Mouse (Mus musculus): ENCODE data around the gene Zbtb3. TPM values are rescaled to one million over a fixed set of nuclear protein-coding genes. Genes with fewer than 3 reads are reported as not detected.
"Not testable (repeated sequence)": the region's sequence is repeated elsewhere in the genome, so short reads cannot be mapped to it uniquely, and the experiment has no call there.

The Zbtb3 gene
- total RNA-seq, 2 experiments from 2014 or later: 5.5 to 6.0 TPM

- DNase-seq (ENCODE audit: low spot score in 2 of 2): no peak
Observed at GRCm38 (mm10) chr19:8803204-8803780, 937 bp downstream of the Zbtb3 start.

- DNase-seq (ENCODE audit: low spot score in 2 of 2): no peak
Observed at GRCm38 (mm10) chr19:8803879-8804660, 1.7 kb downstream of the Zbtb3 start.

DNA sequence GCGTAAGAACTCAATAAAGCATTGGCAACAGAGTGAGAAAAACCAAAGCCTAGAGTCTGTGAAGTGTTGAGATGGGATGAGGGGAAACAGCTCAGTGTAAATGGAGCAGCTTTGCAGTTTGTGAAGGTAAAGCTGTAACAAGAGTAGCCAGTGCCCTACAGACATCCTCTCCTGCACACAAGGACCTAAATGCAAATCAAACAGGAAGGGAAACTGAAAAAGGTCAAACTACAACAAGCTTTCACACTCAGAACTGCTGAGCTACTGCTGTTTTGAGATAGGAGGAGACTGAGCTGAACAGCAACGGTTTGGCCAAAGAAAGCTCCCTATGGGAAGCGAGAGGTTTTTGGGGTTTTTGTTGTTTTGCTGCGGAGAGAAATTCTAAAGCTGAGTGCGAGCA is 4.5 kb downstream of the Zbtb3 start:
- no peak for DNase-seq (ENCODE audit: low spot score in 2 of 2)

GRCm38 (mm10) chr19:8815812-8816211 is 13.5 kb downstream of the Zbtb3 start:
- no peak for DNase-seq (ENCODE audit: low spot score in 2 of 2)

- DNase-seq (ENCODE audit: low spot score in 2 of 2): no peak
Observed at GRCm38 (mm10) chr19:8817001-8817400, 14.6 kb downstream of the Zbtb3 start.

DNA sequence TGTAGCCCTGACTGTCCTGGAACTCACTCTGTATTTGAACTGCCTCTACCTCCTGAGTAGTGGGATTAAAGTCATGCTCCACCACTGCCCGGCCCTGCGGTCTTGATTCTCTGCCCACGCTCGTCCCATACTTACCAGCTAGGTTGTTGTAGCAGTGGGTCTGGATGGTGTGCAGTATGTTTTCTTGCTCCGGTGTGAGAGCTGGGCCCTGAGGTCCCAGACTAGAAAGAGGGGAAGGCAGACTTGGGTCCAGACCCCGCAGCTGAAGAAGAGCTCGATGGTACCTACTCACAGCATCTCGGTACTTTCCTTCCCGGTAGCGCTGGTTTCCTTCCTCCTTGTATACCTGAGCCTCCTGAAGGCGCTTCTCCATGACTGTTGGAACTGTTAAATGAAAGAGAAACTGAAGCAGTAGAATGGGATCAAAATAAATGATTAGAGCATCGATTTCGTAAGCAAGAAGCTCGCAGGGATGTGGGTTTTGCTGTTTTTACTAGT is 16.0 kb downstream of the Zbtb3 start:
- no peak for DNase-seq (ENCODE audit: low spot score in 2 of 2)

- peak; percentile 94 to 98 for DNase-seq (ENCODE audit: low spot score in 2 of 2)
Observed at GRCm38 (mm10) chr19:8818801-8819595, 16.6 kb downstream of the Zbtb3 start, which contains the start of gene Ttc9c. TSS of gene Ttc9c (minus strand) at chr19:8819333.

DNA sequence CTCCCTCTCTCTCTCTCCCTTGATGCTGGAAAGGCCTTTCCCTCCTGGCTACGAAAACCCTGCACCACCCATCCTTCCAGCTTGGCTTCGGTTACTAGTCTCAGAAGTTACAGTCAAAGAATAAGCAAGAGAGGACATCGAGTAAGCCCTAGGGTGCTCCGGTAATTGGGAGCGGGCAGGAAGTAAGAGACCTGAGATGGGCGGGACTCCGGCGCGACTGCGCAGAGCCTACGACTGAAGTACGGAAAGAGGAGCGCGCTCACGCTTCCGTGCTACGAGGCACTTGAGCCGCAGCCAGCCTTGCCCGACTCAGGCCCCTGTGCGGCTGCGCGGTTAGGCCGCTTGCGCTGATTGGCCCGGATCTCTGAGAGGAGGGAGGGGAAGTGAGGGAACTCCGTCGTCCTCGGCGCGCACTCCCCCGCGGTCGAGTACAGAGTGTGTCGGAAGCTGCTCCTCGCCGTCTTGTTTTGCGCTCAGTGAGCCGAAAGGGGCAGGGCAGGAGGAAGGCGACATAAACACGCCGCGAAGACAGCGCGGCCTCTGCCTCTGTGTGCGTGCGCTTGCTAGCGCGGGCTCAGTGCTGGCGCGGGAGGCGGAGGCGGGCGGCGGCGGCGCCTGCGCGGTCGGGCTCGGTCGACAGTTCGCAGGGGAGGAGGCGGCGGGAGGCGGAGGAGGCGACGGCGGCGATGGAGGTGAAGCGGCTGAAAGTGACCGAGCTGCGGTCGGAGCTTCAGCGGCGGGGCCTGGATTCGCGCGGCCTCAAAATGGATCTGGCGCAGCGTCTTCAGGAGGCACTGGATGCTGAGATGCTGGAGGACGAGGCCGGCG is 17.5 kb downstream of the Zbtb3 start, which contains the start of gene Hnrnpul2:
Gene Hnrnpul2 (plus strand): TSS at position 415 of the 828 bp plus-strand sequence.
- peak; percentile 98 for DNase-seq (ENCODE audit: low spot score in 2 of 2)

DNA sequence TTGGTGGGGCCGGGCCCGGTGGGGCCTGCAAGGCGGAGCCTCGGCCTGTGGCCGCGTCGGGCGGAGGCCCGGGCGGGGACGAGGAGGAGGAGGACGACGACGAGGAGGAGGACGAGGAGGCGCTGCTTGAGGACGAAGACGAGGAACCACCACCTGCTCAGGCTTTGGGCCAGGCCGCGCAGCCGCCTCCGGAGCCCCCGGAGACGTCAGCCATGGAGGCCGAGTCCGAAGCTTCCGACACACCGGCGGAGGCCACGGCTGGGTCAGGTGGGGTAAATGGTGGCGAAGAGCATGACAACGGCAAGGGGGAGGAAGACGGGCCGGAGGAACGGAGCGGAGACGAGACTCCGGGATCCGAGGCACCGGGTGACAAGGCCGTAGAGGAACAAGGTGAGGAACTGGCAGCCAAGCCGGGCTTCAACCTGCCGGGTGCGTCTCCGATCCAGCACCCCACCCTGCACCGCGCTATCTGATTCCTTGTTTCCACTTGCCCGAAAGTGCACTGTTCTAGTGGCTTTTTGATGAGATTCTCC is 18.1 kb downstream of the Zbtb3 start:
- DNase-seq (ENCODE audit: low spot score in 2 of 2): peak in 1 of 2 experiments; percentile 26

DNA sequence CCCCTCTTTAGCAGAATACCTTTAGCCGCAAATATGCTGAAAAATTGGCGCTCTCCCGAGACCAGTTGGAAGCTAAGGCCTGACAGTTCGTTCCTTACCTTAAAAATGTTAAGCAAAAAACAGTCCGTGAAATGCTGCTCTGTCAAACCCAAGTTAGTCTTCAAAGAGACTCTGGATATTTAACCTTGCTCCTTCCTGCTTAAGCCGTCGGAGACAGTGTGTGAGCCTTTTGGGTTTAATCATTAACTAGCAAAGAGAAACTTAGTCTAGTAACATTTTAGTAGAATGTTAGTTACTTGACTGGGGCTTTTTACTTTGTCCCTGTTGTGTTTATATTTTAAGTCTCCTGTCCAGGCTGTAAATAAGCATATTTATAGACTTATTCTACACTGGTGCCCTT is 18.8 kb downstream of the Zbtb3 start:
- no peak for DNase-seq (ENCODE audit: low spot score in 2 of 2)

DNA sequence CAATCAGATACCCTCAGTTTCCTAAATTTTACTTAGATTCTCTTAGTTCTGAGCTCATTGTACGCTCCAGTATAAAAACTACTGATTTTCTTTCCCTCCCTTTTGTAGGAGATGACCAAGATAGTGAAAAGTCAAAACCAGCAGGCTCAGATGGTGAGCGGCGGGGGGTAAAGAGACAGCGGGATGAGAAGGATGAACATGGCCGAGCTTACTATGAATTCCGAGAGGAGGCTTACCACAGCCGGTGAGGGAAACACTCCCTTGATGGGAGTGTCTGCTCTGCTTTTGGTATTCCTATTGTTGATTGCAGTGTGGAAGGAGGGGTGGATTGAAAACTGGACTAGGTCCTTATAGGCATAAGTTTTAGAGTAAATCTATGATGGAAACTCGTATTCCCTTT is 20.3 kb downstream of the Zbtb3 start:
- DNase-seq (ENCODE audit: low spot score in 2 of 2): no peak

- no peak for DNase-seq (ENCODE audit: low spot score in 2 of 2)
Observed at GRCm38 (mm10) chr19:8829660-8830059, 27.3 kb downstream of the Zbtb3 start, which contains the start of gene AC129217.1. TSS of gene AC129217.1 (plus strand) at chr19:8829773.

GRCm38 (mm10) chr19:8830664-8831063 is 28.3 kb downstream of the Zbtb3 start:
- DNase-seq (ENCODE audit: low spot score in 2 of 2): no peak

DNA sequence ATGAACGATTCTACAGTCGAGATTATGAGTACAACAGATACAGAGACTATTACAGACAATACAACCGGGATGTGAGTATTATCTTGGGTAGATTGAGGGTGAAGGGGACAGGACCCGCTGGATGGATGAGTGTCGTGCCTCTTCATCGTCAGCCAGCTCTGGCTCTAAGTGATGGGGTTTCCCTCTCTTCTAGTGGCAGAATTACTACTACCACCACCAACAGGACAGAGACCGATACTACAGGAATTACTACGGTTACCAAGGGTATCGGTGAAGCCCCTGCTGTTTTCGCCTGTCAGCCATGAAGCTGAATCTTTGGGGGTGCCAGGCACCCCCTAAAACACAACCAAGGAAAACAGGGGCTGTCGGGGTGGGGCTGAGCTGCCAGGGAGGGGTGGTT is 28.9 kb downstream of the Zbtb3 start:
- DNase-seq (ENCODE audit: low spot score in 2 of 2): no peak

DNA sequence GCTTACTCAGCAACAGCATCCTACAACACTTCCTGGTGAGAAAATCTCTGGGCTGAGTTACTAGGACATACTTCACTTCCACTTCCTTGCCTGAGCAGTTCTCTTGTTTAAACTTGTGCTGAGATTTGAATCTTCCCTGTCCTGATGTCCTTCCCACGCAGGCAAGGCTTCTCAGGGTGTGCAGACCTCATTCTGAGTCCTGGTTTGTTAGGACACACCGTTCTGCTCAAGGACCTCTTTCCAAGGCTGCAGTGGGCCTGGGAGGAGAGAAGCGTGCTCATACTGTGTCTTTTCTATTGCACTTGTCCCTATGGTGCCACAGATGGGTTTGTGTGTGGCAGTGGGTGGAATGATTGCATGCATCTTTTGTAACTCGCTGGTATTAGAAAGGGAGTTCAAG is 30.6 kb downstream of the Zbtb3 start:
- DNase-seq (ENCODE audit: low spot score in 2 of 2): no peak

DNA sequence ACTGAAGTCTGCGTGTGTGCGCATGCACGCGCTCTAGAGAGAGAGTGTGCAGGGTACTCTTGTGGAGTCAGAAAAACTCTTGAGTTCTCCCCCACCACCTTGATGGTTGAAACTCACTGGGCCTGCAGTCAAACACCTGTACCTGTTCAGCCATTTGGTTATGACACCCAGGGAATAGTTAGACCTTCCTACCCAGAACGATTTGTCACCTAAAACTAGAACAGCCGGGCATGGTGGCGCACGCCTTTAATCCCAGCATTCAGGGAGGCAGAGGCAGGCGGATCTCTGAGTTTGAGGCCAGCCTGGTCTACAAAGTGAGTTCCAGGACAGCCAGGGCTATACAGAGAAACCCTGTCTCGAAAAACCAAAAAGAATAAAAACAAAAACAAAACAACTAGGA is 34.0 kb downstream of the Zbtb3 start:
- DNase-seq (ENCODE audit: low spot score in 2 of 2): not testable (repeated sequence)

GRCm38 (mm10) chr19:8837251-8837791 is 35.0 kb downstream of the Zbtb3 start, which contains the start of gene Bscl2:
TSS of gene Bscl2 (plus strand) at chr19:8837467.
- DNase-seq (ENCODE audit: low spot score in 2 of 2): peak; percentile 81 to 87

DNA sequence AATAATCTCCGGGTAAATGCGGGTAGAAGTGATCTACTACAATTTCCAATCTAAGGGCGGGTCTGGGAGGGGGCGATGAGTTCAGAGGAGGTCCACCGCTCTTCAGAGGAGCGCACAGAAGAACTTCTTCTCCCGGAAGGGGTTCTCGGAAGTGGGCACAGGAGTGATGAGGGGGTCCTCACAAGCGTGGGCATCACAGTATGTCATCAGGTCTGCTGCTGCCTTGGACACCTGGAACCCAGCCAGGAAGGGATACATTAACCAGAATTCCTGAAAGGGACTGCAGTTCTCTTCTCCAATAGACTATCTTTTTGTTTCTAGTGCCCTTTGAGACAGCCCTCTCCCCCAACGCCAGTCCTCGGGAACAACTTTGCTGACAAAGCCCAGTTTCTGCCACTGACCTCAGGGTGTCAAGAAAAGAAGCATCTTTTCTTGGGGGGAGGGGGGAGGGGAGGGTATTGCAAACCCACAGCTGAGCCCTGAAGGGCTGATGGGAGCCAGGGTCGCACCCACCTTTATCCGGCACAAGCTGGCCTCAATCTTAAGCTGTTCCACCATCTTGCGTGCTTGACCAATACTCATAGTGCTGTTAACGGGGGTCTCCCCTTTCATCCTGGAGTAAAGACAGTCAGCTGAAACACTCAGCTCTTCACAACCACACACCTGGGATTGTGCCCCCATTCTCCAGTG is 35.8 kb downstream of the Zbtb3 start:
- DNase-seq (ENCODE audit: low spot score in 2 of 2): peak; percentile 46 to 47

All from left cerebral cortex, adult 18-20 months (tissue).